Mouse (Mus musculus): ENCODE results near the gene Adam23. TPM values are rescaled to one million over a fixed set of nuclear protein-coding genes. Genes with fewer than 3 reads are reported as not detected.

The Adam23 gene
- 4.4 and 4.6 TPM in 2 replicates for polyA plus RNA-seq (2015; fragmentation: Nextera tagmentation; extraction: Ambion mirVana)

DNA sequence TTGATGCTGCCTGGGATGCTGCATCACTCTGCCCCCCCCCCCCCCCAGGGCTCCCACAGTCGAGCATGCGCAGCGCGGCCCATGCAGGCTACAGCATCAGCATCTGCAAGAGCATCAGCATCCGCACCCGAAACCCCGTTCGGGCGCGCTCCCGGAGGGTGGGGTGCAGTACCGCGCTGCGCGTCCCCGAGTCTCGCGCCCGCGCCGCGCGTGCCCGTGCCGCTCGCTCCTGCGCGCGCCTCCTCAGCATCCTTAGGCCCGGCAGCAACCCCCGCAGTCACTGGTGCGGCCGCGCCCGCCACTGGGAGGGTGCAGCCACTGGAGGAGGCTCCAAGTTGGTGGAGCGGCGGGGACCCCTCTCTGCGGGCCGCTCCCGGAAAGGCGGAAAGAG is at the start of gene Adam23:
TSS of gene Adam23 (plus strand) at position 236 of the 391 bp plus-strand sequence.
- ATAC-seq (ENCODE audit: low FRiP score, low read depth): peak; percentile 71; the same call in 1 of the 2 replicates
- peak within 1 kb of the TSS; percentile 76 for H3K4me3 ChIP-seq
- H3K9ac ChIP-seq: peak within 1 kb of the TSS; percentile 77
- WGBS: under 1% methylated on average over 41 of the region's 41 CpGs
- peaks cover 6% of the 10 kb centered on the region for H3K4me1 ChIP-seq
- no peaks in the 10 kb centered on the region for H3K36me3 ChIP-seq
- H3K27ac ChIP-seq: no peak within 1 kb of the TSS
- peak within 1 kb of the TSS; percentile 99 for H3K4me2 ChIP-seq (replicated peaks)
- peaks cover 25% of the 10 kb centered on the region for H3K27me3 ChIP-seq
- no peaks in the 10 kb centered on the region for H3K9me3 ChIP-seq

GRCm38 (mm10) chr1:63401130-63401529 is 44.6 kb upstream of the Adam23 start:
- H3K27ac ChIP-seq: no peak overlapping the region
- no peaks in the 10 kb centered on the region for H3K4me1 ChIP-seq
- no peak overlapping the region for H3K4me3 ChIP-seq
- H3K9me3 ChIP-seq: no peaks in the 10 kb centered on the region
- H3K27me3 ChIP-seq: no peaks in the 10 kb centered on the region; the same call in 1 of the 2 replicates
- WGBS: 82% methylated on average over 5 of the region's 5 CpGs
- no peak overlapping the region for H3K4me2 ChIP-seq (replicated peaks)
- ATAC-seq (ENCODE audit: low FRiP score, low read depth): no peak
- H3K36me3 ChIP-seq: no peaks in the 10 kb centered on the region
- no peak overlapping the region for H3K9ac ChIP-seq

DNA sequence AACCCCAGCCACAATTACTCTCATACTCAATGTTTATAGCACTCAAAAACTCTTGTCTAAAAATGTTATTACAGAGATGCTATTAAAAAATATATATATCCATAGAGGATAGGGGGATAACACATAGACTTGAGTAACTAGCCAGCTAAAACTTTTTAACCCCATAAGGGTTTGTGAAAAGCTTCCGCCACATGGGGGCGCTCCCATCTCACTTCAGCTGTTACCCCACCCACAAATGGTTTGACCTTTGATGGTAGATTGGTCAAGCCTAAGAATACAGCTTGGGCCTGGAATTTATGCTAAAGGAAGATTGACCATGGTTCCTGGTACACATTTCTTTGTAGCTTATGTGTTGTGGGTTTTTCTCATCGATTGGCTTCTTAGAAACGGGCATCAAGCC is 42.1 kb upstream of the Adam23 start:
- no peak for ATAC-seq (ENCODE audit: low FRiP score, low read depth)
- no peak overlapping the region for H3K9ac ChIP-seq
- no peak overlapping the region for H3K4me3 ChIP-seq
- H3K9me3 ChIP-seq: no peaks in the 10 kb centered on the region
- 51% methylated on average over 4 of the region's 4 CpGs for WGBS
- H3K27me3 ChIP-seq: no peaks in the 10 kb centered on the region; the same call in 1 of the 2 replicates
- H3K4me1 ChIP-seq: no peaks in the 10 kb centered on the region
- H3K4me2 ChIP-seq (replicated peaks): no peak overlapping the region
- no peak overlapping the region for H3K27ac ChIP-seq
- no peaks in the 10 kb centered on the region for H3K36me3 ChIP-seq

DNA sequence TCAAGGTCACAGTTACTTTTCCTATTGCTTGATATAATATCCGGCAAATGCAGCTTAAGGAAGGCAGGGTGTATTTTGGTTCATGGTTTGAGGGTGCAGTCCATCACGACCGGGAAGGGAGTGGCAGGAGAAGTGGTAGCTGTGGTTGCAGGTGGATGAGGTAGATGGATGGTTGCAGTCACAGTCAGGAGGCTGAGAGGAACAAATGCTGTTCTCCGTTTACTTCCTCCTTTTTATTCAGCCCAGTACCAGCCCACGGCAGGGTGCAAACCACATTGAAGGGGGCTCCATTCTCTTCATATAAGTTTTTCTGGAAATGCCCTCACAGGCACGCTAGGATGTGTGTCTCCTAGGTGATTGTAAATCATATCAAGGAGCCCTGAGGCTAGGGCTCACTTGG is 37.3 kb upstream of the Adam23 start:
- WGBS: 78% methylated on average over 6 of the region's 6 CpGs
- no peaks in the 10 kb centered on the region for H3K9me3 ChIP-seq
- no peak overlapping the region for H3K4me3 ChIP-seq
- no peak overlapping the region for H3K9ac ChIP-seq
- no peak overlapping the region for H3K4me2 ChIP-seq (replicated peaks)
- H3K4me1 ChIP-seq: no peaks in the 10 kb centered on the region
- no peak for ATAC-seq (ENCODE audit: low FRiP score, low read depth)
- H3K36me3 ChIP-seq: no peaks in the 10 kb centered on the region
- H3K27me3 ChIP-seq: no peaks in the 10 kb centered on the region; the same call in 1 of the 2 replicates
- H3K27ac ChIP-seq: no peak overlapping the region

GRCm38 (mm10) chr1:63418491-63418890 is 27.2 kb upstream of the Adam23 start:
- 60% methylated on average over 8 of the region's 8 CpGs for WGBS
- Histone ChIP-seq H3K9me3 (no peaks in the 10 kb centered on the region), H3K4me3 (no peak overlapping the region), H3K27ac (no peak overlapping the region), H3K27me3 (no peaks in the 10 kb centered on the region), H3K9ac (no peak overlapping the region), H3K36me3 (no peaks in the 10 kb centered on the region), H3K4me2 (replicated peaks) (no peak overlapping the region), H3K4me1 (no peaks in the 10 kb centered on the region)
- ATAC-seq (ENCODE audit: low FRiP score, low read depth): no peak

- Histone ChIP-seq H3K4me1 (no peaks in the 10 kb centered on the region), H3K4me2 (replicated peaks) (no peak overlapping the region), H3K27me3 (no peaks in the 10 kb centered on the region), H3K36me3 (no peaks in the 10 kb centered on the region), H3K4me3 (no peak overlapping the region), H3K9me3 (no peaks in the 10 kb centered on the region), H3K27ac (no peak overlapping the region), H3K9ac (no peak overlapping the region)
- 85% methylated on average over 6 of the region's 6 CpGs for WGBS
- no peak for ATAC-seq (ENCODE audit: low FRiP score, low read depth)
Measured at GRCm38 (mm10) chr1:63430668-63431067, 15.0 kb upstream of the Adam23 start.

GRCm38 (mm10) chr1:63431166-63431565 is 14.5 kb upstream of the Adam23 start:
- H3K4me1 ChIP-seq: no peaks in the 10 kb centered on the region
- H3K4me2 ChIP-seq (replicated peaks): no peak overlapping the region
- no peak overlapping the region for H3K4me3 ChIP-seq
- no peak for ATAC-seq (ENCODE audit: low FRiP score, low read depth)
- H3K9me3 ChIP-seq: no peaks in the 10 kb centered on the region
- H3K9ac ChIP-seq: no peak overlapping the region
- H3K27me3 ChIP-seq: no peaks in the 10 kb centered on the region
- no peak overlapping the region for H3K27ac ChIP-seq
- no peaks in the 10 kb centered on the region for H3K36me3 ChIP-seq
- 88% methylated on average over 8 of the region's 8 CpGs for WGBS

GRCm38 (mm10) chr1:63431842-63432241 is 13.8 kb upstream of the Adam23 start:
- Histone ChIP-seq H3K9ac (no peak overlapping the region), H3K27me3 (no peaks in the 10 kb centered on the region), H3K4me2 (replicated peaks) (no peak overlapping the region), H3K4me3 (no peak overlapping the region), H3K9me3 (no peaks in the 10 kb centered on the region), H3K36me3 (no peaks in the 10 kb centered on the region), H3K4me1 (no peaks in the 10 kb centered on the region), H3K27ac (no peak overlapping the region)
- 37% methylated on average over 3 of the region's 3 CpGs for WGBS
- ATAC-seq (ENCODE audit: low FRiP score, low read depth): no peak

GRCm38 (mm10) chr1:63434052-63434451 is 11.6 kb upstream of the Adam23 start:
- no peak for ATAC-seq (ENCODE audit: low FRiP score, low read depth)
- Histone ChIP-seq H3K27ac (no peak overlapping the region), H3K27me3 (no peaks in the 10 kb centered on the region; the same call in 1 of the 2 replicates), H3K36me3 (no peaks in the 10 kb centered on the region), H3K9ac (no peak overlapping the region), H3K4me1 (no peaks in the 10 kb centered on the region), H3K4me2 (replicated peaks) (no peak overlapping the region), H3K9me3 (no peaks in the 10 kb centered on the region), H3K4me3 (no peak overlapping the region)
- 70% methylated on average over 7 of the region's 7 CpGs for WGBS

DNA sequence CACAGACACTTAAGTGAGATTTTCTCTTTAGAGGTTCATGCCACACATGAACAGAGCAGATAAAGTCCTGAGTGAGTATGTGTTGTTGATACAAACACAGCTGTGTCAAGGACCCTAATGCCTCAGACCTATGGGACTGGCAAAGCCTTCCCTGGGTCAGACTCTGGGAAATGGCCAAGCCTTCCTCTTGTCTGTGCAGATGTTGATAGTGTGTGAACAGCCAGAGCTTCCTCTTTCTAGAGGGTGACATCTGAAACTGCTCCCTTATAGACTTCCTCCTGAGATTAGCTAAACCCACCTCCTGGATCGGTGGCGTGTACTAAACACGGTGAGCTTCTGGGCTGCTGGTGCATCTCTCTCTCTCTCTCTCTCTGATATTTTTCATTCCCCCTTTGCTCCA is 8.2 kb upstream of the Adam23 start:
- no peak for ATAC-seq (ENCODE audit: low FRiP score, low read depth)
- 37% methylated on average over 3 of the region's 3 CpGs for WGBS
- H3K27ac ChIP-seq: no peak overlapping the region
- no peak overlapping the region for H3K9ac ChIP-seq
- H3K4me2 ChIP-seq (replicated peaks): no peak overlapping the region
- no peaks in the 10 kb centered on the region for H3K9me3 ChIP-seq
- H3K4me1 ChIP-seq: no peaks in the 10 kb centered on the region
- H3K27me3 ChIP-seq: no peaks in the 10 kb centered on the region; the same call in 1 of the 2 replicates
- no peaks in the 10 kb centered on the region for H3K36me3 ChIP-seq
- H3K4me3 ChIP-seq: no peak overlapping the region

DNA sequence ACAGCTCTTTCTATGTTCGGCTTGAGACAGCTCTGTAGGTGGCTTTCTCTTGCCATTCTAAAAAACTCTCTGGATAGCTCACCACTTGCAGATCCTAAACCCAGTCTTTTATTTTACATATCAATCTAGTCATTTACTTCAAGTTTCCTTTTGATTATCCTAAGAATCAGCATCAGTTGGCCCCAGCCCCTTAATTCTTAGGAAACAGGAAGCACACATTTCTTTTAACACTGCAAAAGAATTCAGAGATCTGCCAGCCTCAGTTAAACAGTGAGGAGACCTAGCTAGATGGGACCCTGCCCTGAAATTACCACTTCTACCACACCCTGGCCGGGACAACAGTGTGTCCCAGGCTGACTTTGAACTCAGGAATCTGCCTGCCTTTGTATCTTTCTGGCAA is 3.5 kb upstream of the Adam23 start:
- H3K4me2 ChIP-seq (replicated peaks): no peak overlapping the region
- H3K4me3 ChIP-seq: no peak overlapping the region
- no peaks in the 10 kb centered on the region for H3K36me3 ChIP-seq
- peaks cover 6% of the 10 kb centered on the region for H3K4me1 ChIP-seq
- no peak overlapping the region for H3K27ac ChIP-seq
- H3K9ac ChIP-seq: no peak overlapping the region
- H3K27me3 ChIP-seq: peaks cover 23% of the 10 kb centered on the region
- H3K9me3 ChIP-seq: no peaks in the 10 kb centered on the region
- no peak for ATAC-seq (ENCODE audit: low FRiP score, low read depth)
- WGBS: 68% methylated on average over 2 of the region's 2 CpGs

DNA sequence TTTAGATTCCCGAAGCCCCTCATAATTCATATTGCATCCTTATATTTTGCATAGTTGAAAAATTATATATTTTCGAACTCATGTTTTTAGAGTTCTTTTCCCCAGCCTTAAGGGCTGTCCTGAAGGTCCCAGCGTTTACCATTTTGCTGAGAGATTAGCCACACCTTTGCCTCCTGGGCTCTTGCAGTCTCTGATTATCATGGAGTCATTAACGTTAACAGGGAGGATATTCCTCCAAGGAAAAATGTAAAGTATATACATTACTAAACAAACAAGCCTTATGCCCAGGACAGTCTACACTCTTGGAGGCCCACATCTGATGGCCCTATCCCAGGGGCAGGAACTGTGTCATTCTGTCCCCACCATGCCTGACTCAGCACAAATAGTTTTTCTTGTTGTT is 3.1 kb upstream of the Adam23 start:
- ATAC-seq (ENCODE audit: low FRiP score, low read depth): no peak
- Histone ChIP-seq H3K4me2 (replicated peaks) (no peak overlapping the region), H3K4me1 (peaks cover 6% of the 10 kb centered on the region), H3K9me3 (no peaks in the 10 kb centered on the region), H3K36me3 (no peaks in the 10 kb centered on the region), H3K27me3 (peaks cover 23% of the 10 kb centered on the region), H3K9ac (no peak overlapping the region), H3K27ac (no peak overlapping the region), H3K4me3 (no peak overlapping the region)
- whole genome bisulfite sequencing: 66% methylated on average over 4 of the region's 4 CpGs

GRCm38 (mm10) chr1:63445149-63445609 is 512 bp upstream of the Adam23 start:
- peaks cover 6% of the 10 kb centered on the region for H3K4me1 ChIP-seq
- WGBS: 62% methylated on average over 10 of the region's 10 CpGs
- H3K27ac ChIP-seq: no peak overlapping the region
- peak overlapping the region; percentile 76 for H3K4me3 ChIP-seq
- H3K9me3 ChIP-seq: no peaks in the 10 kb centered on the region
- H3K4me2 ChIP-seq (replicated peaks): peak overlapping the region; percentile 99
- peaks cover 25% of the 10 kb centered on the region for H3K27me3 ChIP-seq
- ATAC-seq (ENCODE audit: low FRiP score, low read depth): no peak
- no peaks in the 10 kb centered on the region for H3K36me3 ChIP-seq
- H3K9ac ChIP-seq: peak overlapping the region; percentile 77; the same call in 1 of the 2 replicates

Measured in limb, embryonic 13.5 days (tissue).